Mouse (Mus musculus) heart, adult 2 months (tissue): ENCODE measurements at regions not wholly inside any gene's neighbourhood (a gene's known extent, or its start where the extent isn't known, plus 50 kb on each side); places are given as distances from the start of the nearest gene placed in this dataset.

Experiments
- CTCF ChIP-seq: fragments of 200-600 bp; IDR thresholded peaks from 2 replicates; pipeline ENCODE4 v1.8.1; 2022; ENCODE audit warnings: antibody characterized with exemption, mild to moderate bottlenecking, moderate library complexity
- EP300 ChIP-seq: fragments of 200-500 bp; IDR thresholded peaks from 2 replicates; pipeline ENCODE4 v1.6.1; 2011; ENCODE audit warnings: low read depth, low read length, control low read depth; ENCODE audit not compliant: insufficient read depth

DNA sequence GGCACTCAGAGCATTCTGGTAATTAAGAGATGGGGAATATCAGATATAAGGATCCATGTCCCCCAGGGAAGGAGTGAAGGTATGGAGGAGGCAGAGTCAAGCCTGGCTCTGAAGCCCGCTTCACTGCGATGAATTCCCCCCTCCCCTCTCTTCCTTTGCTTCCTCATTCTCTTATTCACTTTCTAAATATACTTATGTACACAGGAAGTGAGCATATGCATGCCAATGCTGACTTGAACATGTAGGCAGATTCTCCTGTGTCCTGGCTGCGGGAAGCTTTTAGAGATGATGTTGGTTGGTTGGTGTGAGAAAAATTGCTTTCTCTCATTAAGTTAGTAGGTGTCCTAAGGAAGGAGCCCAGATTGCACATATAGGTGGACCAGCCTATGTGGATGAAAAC lies 192.1 kb downstream of the Tex29 start:
- TF ChIP-seq CTCF, result no peak
- TF ChIP-seq EP300, result no peak
